Mouse (Mus musculus) kidney, postnatal 14 days (tissue): Measurements from ENCODE around the gene Aldh3b3.
"Not testable (repeated sequence)": the region's sequence is repeated elsewhere in the genome, so short reads cannot be mapped to it uniquely, and the experiment has no call there.

ENCODE experiments used
- DNase-seq: peaks from one replicate; pipeline ENCODE4 v3.0.0; 2022; ENCODE audit warnings: mixed read lengths

Gene Aldh3b3

DNA sequence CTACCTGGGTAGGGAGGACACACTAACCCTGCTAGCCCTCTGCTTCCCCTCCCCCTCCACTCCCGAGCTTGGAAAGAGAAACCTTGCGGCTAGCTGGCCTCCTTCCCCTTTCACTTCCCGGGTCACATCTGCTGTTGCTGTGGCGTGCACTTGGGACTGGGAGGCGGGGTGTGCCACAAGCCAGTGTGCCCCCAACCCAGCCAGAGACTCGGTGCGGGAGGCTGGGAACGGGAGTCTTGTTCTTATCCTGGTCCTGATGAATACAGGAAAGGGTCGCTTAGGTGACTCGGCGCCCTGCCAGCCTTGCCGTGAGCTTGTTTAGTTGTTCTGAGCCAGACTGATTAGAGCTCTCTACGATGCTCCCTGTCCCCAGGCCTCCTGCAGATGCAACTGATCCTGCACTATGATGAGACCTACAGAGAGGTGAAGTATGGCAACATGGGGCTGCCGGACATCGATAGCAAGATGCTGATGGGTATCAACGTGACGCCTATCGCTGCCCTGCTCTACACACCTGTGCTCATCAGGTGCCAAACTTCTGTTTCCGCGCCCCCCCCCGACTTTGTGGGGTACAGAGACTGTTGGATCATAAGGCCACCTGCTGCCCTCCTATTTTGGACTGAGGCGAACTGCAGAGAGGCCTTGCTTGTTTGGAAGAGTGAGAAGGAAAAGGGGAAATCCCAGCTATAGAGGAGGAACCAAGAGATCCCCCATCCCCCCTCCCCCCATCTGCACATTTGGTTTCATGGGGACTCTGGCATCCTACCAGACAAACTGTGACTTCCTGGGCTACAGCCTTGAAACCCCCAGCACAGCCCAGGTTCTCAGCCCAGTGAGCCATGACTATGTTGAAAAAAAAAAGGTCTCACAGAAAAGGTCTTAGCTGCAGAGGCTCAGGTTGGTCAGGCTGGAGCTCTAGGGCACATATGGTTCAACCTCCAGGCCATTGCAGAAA is 22.3 kb upstream of the Aldh3b3 start:
- peak; percentile 68 for DNase-seq

DNA sequence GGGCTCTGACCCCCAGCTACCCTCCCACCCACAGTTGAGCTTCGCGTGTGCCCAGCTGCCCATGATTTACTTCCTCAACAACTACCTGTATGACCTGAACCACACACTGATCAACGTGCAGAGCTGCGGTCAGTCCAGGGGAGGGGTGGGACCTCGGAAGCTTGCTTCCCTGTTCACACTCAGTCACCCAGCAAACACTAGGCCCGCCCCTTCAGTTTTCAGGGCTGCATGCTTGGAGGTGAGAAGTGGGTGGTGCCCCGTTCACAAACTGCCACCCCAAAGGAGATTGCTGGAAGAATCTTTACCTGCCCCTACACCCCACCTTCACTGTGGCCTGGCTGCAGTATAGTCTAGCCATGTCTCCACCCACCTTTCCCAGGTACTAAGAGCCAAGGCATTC is 16.1 kb upstream of the Aldh3b3 start:
- no peak for DNase-seq

DNA sequence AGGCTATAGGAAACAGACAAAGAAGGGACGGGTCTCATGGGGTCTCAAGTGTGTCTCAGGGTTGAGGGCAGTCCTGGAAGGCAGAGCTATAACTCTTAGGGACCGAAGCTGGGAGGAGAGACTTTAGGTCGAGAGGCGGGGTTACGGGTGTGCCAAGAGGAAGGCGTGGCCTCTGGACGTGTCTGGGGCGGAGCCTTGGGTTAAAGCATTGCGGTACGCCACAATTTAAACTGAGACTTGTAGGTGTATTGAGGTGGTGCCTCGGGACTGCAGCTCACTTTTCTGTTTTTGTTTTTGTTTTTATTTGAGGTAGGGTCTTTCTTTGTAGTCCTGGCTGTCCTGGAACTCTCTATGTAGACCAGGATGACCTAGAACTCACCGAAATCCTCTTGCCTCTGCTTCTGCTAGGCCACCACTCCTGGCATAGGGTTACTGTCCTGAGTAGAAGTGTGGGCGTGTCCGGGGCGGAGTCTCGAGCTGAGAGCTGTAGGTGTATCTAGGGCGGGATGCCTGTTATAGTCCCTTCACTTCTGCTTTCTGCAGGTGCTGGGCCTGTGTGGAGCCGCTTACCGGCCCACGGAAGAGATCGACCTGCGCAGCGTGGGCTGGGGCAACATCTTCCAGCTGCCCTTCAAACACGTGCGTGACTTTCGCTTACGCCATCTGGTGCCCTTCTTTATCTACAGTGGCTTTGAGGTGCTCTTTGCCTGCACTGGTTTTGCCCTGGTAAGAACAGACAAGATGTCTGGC is 15.3 kb upstream of the Aldh3b3 start:
- DNase-seq = peak; percentile 55

DNA sequence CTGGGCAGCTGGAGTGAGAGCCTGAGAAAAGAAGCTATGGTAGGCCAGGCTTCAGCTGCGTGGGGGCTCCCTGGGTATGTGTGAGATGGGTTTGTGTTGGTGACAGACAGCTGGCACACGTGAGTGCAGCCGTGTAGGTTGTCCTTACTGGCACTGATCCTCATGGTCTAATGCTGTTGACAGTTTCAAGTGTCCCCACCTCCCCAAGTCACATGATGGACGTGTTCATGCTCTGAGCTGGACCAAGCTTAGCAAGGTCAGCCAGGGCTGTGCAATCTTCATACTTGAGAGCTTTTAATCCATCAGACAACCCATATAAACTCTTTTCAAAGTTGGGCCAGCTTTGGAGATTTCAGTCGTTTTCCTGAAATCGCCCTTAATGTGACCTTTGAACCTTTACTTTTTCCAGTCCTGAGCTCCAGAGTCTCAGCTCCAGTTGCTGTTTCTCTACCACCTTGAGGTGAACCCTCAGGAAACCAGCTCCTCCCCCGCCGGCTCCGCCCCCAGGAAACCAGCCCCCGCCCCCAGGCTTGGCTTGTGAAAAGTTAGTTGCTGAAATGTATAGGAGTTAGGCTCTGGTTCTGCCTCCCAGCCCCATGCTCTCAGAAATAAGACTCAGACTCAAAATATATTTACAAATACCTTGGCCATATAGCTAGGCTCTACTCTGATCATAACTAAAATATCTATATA is 12.4 kb upstream of the Aldh3b3 start:
- DNase-seq = peak; percentile 71

DNA sequence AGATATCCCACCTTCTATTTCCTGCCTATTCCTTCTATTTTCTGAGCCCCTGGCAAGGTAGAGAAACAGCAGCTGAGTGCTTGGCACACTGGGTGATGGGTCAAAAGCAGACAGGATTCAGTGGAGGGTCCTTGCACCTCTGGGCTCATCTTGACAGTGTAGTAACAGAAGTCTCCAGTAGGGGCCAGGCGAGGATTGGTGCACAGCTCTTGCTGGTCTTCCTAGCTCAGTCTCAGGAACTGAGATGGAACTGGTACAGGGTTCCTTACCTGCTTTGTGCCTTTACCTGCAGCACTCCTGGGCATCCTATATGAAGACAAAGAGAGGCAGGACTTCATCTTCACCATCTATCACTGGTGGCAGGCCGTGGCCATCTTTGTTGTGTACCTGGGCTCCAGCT is 11.7 kb upstream of the Aldh3b3 start:
- peak; percentile 81 for DNase-seq

DNA sequence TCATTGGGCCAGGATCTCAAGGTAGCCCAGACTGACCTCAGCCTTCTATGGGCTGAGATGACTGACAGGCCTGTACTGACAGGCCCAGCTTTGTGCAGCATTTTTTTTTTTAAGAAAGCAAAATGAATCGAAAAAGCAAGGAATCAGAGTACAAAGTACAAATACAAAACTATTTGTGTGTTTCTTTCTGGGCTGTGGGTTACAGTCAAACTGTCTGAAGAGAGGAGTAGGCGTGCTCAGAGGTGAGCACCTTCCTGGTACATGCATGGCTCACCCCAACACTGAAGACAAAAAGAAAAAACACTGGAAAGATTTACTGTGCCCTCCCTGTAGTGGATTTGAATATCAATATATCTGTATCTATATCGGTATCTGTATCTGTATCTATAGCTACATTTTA is 10.6 kb upstream of the Aldh3b3 start:
- DNase-seq = no peak

DNA sequence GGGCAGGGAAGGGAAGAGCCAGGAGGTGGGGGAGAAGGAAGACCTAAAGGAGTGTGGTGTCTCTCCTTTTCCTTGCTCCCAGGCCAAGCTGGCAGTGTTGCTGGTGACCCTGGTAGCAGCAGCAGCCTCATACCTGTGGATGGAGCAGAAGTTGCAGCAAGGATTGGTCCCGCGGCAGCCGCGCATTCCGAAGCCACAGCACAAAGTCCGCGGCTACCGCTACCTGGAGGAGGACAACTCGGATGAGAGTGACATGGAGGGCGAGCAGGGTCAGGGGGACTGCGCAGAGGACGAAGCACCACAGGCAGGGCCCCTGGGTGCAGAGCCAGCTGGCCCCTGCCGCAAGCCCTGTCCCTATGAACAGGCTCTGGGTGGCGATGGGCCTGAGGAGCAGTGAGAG is 9.9 kb upstream of the Aldh3b3 start:
- DNase-seq = peak; percentile 33

DNA sequence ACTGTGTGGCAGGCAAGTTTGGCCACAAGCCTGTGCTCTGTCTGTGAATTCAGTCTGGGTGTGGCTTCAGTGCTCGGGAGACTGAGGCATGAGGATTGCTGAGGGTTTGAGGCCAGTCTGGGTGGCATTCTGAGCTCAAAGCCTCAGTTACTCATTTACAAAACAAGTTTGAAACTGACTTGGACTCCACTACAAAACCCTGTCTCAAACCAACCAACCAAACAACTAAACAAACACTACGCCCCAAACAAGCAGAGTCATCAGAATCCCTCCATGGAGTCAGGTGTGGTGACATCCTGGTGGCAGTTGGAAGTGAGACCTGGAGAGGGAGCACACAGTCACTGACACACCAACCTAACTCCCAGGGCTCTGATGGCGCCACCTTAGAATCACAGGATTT is 8.1 kb upstream of the Aldh3b3 start:
- DNase-seq = peak; percentile 26

DNA sequence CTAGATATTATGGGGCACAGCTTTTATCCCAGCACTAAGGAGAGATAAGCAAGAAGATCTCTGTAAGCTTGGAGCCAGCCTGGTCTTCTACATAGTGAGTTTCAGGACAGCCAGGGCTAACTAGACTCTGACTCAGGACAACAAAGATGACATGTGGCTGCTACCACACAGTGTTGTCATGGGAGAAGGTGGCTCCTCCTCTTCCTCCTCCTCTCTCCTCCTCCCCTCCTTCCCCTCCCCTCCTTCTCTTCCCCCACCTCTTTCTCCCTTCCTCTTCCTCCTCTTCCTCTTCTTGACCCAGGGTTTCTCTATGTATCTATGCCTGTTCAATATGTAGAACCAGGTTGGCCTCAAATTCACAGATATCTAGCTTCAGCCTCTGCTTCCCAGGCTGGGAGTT is 7.0 kb upstream of the Aldh3b3 start:
- DNase-seq = no peak

DNA sequence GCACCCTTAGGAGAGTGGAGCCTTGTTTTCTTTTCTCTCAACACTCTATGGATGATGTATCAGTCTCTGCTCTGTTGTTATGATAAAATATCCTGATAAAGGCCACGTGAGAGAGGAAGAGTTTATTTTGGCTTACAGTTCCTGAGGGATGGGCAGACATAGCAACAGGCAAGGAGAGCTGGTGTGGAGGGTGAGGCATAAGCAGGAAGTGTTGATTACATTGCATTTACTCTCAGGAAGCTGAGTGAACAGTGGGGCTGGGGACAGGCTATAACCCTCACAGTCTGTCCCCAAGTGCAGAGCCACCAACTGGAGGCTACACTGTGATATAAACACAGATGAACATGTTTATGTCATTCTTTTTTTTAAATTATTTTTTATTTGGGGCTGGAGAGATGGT is 6.3 kb upstream of the Aldh3b3 start:
- no peak for DNase-seq

DNA sequence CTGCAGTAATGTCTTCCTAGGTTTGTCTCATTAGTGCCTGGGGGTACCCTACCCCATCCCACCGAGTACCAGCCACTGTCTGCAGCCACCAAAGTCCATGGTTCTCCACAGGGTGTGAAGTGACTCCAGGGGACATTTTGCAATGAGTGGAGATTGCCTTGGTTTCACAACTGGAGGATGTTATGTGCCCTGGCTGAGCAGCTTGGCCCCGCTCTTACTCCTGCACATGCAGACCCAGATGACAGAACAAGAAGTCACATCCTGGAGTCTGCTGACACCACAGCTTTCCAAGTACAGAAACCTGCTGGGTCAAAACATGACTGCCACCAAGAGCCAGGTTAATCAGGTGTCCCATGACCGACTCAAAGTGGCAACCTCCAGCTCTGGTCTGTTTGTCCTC is 3.4 kb upstream of the Aldh3b3 start:
- no peak for DNase-seq

DNA sequence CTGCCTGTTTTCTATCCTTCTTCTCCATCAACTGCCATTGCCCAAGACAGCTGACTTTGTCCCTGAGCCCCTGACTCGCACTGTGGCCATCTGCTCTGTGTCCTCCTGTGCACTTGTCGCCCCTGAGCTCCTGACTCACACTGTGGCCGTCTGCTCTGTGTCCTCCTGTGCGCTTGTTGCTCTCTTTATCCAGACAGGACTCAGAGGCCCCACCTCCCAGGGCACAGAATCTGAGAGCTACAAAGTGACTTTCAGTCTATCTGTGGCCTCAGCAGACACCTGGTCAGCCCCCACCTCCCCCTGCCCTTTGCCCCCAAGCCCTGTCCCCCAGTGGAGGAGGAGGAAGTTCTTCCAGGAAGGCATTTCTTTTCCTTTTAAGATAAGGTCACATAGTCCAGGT is 2.6 kb upstream of the Aldh3b3 start:
- no peak for DNase-seq

DNA sequence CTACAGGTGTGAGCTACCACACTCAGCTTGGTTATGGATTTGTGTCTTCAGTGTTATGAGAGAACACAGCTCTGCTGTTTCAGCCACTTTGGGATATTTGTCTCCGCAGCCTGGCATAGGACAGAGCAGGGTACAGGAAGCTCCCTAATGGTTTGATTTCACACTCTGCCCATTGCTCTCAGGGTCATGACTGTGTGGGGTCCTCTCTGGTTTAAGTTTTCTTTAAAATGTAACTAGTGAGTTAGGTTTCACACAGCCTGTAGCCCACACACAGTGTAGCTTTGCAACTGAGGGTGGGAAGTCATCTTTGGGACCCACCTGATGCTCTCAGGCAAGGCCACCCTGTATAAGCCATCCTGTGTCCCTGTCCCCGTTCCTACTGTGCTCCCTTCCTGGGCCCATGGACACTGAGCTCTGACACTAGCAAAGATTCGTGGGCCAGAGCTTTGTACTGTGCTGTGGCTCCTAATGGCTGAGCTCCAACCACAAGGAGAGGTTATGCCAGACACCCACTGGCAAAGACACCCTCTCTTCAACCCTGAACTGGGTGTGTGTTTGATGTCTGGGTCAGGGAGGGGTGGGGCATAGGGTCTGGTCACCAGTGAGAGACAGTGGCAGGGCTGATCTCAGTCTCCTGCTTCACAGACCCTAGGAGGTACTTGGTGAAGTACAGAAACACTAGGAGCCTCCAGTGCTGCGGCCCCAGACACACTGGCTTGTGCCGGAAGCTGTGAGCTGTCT is 979 bp upstream of the Aldh3b3 start:
- peak; percentile 19 for DNase-seq

DNA sequence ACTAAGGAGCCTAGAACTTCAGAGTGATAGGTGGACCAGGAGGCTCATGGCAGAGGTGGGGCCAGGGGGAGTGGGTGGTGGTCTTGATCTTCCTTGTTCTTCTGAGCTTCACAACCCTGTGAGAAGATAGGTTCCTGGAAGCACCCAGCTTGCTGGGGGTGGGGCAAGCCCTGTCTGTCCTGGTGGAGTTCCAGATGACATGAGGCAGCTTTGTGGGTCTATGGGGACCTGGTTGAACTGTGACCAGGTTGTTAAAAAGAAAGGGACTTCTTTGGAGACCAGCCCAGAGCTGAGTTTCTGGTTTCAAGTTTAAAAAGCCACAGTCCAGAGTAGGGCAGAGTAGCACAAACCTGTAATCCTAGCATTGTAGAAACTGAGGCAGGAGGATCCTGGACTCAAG is 585 bp downstream of the Aldh3b3 start:
- peak; percentile 49 for DNase-seq

DNA sequence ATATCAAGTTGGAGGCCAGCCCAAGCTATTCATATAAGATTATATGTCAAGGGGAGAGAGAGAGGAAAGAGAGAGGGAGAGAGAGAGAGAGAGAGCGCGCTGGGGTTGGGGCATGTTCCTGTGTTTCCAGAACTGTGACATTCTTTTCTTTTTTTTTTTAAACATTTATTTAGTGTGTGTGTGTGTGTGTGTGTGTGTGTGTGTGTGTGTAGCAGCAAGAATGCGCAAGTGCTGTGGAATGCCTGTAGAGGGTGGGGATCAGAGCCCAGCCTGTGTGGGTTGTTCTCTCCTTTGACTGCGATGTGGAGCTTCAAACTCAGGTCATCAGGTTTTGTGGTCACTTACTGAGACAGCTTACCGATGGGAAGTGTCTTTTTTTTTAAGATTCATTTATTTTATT is 1.8 kb downstream of the Aldh3b3 start:
- DNase-seq = no peak

DNA sequence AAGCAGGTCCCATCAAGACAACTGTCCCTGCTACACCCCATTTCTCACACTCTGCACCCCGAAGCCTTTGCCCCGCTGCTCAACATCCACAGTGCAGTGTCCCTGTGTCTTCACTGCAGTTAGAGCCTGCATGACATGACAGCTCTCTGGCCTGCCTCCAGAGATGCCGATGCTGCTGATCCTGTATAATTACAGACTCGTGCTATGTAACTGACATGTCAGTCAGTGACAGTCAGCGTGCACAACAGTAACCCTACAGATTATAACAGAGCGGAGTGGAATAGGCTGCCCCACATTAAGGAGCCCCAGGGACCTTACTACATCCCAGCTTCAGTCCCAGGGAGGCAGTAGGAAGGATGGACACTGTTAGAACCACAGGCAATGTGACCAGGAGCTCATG is 3.4 kb downstream of the Aldh3b3 start:
- DNase-seq = not testable (repeated sequence)

DNA sequence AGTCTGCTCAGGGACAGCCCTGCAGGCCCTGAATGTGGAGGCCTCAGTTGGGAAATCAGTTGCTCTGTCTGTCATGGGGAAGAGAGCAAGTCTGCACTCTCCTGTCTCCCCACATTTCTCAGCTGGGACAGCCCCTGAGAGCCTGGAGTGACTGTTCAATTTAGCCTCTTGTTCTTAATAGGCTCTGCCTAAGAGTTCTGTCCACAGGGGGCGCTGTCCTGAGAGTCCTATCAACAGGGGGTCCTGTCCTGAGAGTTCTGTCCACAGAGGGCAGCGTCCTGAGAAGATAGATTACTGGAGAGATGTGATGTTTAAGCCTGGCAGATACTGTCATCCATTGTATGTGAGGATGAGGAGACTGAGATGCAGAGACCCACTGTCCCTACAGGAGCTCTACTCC is 4.0 kb downstream of the Aldh3b3 start:
- no peak for DNase-seq

DNA sequence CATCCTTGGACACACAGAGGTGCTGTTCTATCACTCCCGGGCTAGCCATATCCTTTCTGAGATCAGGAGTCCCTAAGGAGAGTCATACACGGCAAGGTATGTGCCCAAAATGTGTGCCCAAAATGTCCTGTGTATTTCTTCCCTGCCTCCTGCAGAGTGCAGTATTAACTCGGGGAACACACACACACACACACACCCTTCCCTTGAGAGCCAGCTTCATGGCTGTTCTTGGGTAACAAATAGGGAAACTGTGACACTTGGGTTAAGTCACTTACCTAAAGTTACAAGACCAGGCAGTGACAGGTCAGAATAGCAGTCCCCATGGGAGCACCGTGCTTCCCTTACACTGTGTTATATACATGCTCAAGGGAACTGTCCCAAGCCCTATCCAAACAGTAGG is 5.6 kb downstream of the Aldh3b3 start:
- DNase-seq = no peak

DNA sequence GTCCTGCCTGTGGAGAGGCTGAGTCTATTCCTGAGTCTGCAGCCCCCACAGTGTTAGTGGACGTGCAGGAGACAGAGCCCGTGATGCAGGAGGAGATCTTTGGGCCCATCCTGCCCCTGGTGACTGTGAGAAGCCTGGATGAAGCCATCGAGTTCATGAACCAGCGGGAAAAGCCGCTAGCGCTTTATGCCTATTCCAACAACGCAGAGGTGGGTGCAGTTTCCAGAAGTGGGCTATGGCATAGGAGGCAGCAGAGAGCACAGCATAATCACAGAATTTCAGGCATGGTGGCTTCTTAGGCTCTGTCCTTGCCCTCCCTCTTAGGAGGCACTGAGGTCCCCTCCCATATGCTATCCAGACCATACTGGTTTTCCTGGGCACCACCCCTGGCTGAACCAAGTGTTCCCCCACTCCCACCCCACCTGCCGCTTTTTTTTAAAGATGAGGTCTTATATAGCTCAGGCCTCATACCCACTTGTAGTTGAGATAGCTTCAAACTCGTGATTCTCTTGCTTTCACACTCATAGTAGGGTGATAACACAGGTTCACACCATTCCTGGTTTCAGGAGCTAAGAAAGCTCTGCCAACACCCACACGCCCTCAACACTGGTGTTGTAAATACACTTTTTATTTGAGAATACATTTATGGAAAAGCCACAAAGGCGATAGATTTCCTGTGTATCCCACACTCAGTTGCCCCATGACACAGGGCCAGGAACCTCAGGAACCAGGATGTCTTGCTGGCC is 8.1 kb downstream of the Aldh3b3 start:
- DNase-seq = no peak

DNA sequence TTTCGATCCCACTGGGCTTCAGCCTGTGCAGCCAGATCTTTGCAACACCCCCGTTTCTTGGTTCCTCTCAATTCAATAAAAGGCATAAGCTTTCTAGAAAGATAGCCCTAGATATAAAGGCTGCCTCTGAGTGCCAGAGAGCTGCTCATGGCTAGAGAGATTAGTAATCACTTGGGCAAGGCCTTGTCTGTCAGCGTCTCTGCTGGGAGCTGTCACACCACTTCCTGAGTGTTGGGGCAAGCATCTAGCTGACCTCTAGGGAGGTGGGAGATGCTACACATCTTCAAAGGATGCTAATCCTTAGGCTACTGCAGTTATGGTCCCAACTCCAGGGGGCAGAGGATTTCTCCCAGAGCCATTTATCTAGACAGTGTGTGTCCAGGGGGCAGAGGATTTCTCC is 8.8 kb downstream of the Aldh3b3 start:
- no peak for DNase-seq

DNA sequence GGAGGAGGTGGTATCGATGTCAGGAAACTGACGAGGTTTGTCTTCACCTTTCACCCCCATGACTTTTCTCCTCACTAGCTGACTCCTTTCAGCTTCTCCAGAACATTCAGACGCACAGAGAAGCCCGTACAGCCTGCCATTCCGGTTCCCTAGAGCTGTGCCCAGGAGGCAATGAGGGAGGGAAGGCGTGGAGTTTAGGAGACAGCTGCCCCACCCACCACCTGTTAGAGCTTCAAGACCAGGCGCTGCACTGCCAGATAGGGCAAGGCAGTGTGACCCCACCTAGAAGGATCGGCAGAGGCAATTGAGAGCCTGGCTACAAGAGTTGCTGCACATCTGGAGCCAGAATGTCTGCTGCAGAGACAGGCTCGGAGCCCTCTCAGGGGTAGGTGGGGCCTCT is 13.8 kb downstream of the Aldh3b3 start, which contains the start of gene Aldh3b2:
Gene Aldh3b2 (plus strand): TSS at position 100 of the 400 bp plus-strand sequence.
- DNase-seq = no peak

DNA sequence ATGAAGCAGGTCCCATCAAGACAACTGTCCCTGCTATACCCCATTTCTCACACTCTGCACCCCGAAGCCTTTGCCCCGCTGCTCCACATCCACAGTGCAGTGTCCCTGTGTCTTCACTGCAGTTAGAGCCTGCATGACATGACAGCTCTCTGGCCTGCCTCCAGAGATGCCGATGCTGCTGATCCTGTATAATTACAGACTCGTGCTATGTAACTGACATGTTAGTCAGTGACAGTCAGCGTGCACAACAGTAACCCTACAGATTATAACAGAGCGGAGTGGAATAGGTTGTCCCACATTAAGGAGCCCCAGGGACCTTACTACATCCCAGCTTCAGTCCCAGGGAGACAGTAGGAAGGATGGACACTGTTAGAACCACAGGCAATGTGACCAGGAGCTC is 16.2 kb downstream of the Aldh3b3 start:
- not testable (repeated sequence) for DNase-seq
